Mouse (Mus musculus): Measurements from ENCODE around the gene Sh3bp5l. TPM values are rescaled to one million over a fixed set of nuclear protein-coding genes. Genes with fewer than 3 reads are reported as not detected.
A peak's percentile ranks its signal among the peaks of the same experiment; 100 is the strongest.
"Not testable (repeated sequence)": the region's sequence is repeated elsewhere in the genome, so short reads cannot be mapped to it uniquely, and the experiment has no call there.

The Sh3bp5l gene
- polyA plus RNA-seq, 1 experiment from 2014 or later = 33.6 TPM

DNA sequence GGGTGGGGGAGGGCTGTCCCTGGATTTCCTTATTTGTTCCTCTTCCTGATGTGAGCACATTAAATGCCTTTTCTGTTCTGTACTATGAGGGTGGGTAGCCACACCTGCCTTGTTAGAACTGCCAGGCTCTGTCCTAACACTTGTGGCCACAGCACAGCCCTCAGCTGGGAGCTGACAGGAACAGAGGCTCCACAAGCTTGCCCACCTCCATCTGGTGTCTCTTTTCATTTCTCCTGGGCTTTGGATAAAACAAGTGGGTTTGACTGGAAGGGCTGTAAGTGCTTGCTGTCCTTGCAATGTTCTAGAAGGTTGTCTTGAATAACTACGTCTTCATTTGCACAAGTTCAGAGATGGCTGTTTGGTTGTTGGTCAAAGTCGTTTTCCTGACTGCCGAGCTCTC lies 24.4 kb downstream of the Sh3bp5l start:
- Histone ChIP-seq H3K9ac (ENCODE audit: low read length) (no peak overlapping the region), H3K4me2 (replicated peaks; ENCODE audit: low read depth) (no peak overlapping the region), H3K4me1 (replicated peaks; ENCODE audit: control insufficient read depth, insufficient read depth) (no peaks in the 10 kb centered on the region), H3K4me3 (ENCODE audit: low read depth, low read length) (no peak overlapping the region), H3K9me3 (ENCODE audit: control insufficient read depth, low read length) (no peaks in the 10 kb centered on the region), H3K27ac (replicated peaks) (peak overlapping the region; percentile 58; the same call in 1 of the 2 replicates), H3K27me3 (ENCODE audit: control insufficient read depth, insufficient read depth, low read length) (no peaks in the 10 kb centered on the region), H3K36me3 (ENCODE audit: control insufficient read depth, insufficient read depth, low read length) (no peaks in the 10 kb centered on the region)
- WGBS = 59% methylated on average over 3 of the region's 3 CpGs
- no peak for ATAC-seq (ENCODE audit: low FRiP score, low TSS enrichment)
- TF ChIP-seq EP300 (optimal IDR thresholded peaks at IDR 0.05) = no peak
- no peak for TF ChIP-seq CTCF (IDR thresholded peaks at IDR 0.05; ENCODE audit: low read depth)
- no peak for DNase-seq (ENCODE audit: low spot score)

DNA sequence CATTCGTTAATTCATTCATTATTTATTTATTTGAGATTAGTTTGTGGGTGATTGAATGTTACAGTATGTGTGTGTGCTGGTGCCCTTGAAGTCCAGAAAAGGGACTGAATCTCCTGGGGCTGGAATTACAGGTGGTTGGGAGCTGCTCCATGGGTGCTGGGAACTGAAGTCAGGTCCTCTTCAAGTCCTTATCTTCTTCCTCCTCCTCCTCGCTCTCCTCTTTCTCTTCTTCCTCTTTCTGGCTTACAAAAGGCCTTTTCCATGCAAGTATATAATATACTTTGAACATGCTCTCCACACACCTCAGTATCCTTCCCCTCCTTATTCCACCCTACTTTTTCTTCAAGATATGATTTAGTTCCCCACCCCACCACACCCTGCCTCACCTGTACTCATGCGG lies 26.5 kb downstream of the Sh3bp5l start:
- 77% methylated on average over 3 of the region's 3 CpGs for WGBS
- Histone ChIP-seq H3K4me2 (replicated peaks; ENCODE audit: low read depth) (no peak overlapping the region), H3K36me3 (ENCODE audit: control insufficient read depth, insufficient read depth, low read length) (no peaks in the 10 kb centered on the region), H3K4me1 (replicated peaks; ENCODE audit: control insufficient read depth, insufficient read depth) (no peaks in the 10 kb centered on the region), H3K27ac (replicated peaks) (peak overlapping the region; percentile 35), H3K9me3 (ENCODE audit: control insufficient read depth, low read length) (no peaks in the 10 kb centered on the region), H3K9ac (ENCODE audit: low read length) (no peak overlapping the region), H3K27me3 (ENCODE audit: control insufficient read depth, insufficient read depth, low read length) (no peaks in the 10 kb centered on the region), H3K4me3 (ENCODE audit: low read depth, low read length) (no peak overlapping the region)
- ATAC-seq (ENCODE audit: low FRiP score, low TSS enrichment) = no peak
- DNase-seq (ENCODE audit: low spot score) = no peak
- TF ChIP-seq CTCF (IDR thresholded peaks at IDR 0.05; ENCODE audit: low read depth) = no peak
- TF ChIP-seq EP300 (optimal IDR thresholded peaks at IDR 0.05) = no peak

DNA sequence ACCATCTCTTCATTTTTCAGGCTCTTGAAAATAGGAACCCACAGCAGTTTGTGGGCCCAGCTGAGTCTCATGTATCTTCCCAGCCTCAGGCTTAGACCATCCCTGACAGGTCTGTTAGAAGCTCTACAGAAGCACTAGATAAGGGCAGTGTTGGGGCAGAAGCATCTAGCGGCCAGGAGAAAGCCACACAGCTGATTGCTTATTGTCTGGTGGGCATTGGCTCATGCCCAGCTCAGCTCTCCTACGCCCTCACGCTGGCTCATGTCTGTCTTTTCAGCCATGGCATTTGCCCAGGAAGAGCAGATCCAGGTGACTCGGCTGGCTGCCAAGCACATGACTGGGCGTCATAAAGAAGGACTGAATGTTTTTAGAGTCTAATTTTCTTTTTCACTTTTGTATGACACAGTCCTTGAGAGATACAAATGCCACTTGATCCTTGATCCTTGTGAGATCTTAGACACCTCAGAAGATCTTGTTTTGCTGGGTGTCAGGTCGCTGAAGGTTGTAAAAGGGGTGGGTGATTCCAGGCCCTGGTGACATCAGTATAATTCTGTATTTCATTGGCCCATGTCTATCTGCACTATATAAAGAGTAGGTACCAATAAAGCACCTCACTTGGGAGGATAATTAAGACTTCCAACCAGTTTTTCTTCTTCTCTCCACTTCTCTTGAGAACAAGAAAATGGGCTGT lies 27.5 kb downstream of the Sh3bp5l start:
- Histone ChIP-seq H3K36me3 (ENCODE audit: control insufficient read depth, insufficient read depth, low read length) (no peaks in the 10 kb centered on the region), H3K27me3 (ENCODE audit: control insufficient read depth, insufficient read depth, low read length) (no peaks in the 10 kb centered on the region), H3K9me3 (ENCODE audit: control insufficient read depth, low read length) (no peaks in the 10 kb centered on the region), H3K9ac (ENCODE audit: low read length) (no peak overlapping the region), H3K4me1 (replicated peaks; ENCODE audit: control insufficient read depth, insufficient read depth) (no peaks in the 10 kb centered on the region), H3K4me2 (replicated peaks; ENCODE audit: low read depth) (no peak overlapping the region), H3K27ac (replicated peaks) (0 out of 2 replicates have a peak overlapping the region, but pooled peaks have one; percentile 24), H3K4me3 (ENCODE audit: low read depth, low read length) (no peak overlapping the region)
- ATAC-seq (ENCODE audit: low FRiP score, low TSS enrichment) (no peak), DNase-seq (ENCODE audit: low spot score) (no peak)
- WGBS = 63% methylated on average over 6 of the region's 6 CpGs
- TF ChIP-seq EP300 (optimal IDR thresholded peaks at IDR 0.05) (no peak), CTCF (IDR thresholded peaks at IDR 0.05; ENCODE audit: low read depth) (no peak)

DNA sequence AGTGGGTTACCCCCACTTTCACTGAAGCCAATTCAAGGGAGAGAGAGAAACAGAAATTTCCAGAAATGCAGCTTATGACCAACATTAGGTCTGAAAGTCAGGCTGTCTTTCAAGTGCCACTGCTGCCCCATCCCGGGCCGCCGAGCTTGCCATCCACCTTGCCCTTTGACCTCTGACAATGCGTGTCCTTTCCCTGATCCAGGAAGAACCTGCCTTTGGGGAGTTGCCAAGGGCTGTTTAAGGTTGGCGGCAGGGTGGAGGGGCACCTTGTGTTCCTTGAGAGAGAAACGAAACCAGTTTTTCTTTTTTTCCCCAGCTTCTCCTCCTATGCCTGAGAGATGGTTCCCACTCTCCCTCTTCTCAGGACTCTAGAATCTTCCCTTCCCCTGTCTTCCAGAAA lies 32.0 kb downstream of the Sh3bp5l start:
- H3K4me3 ChIP-seq (ENCODE audit: low read depth, low read length); DNase-seq (ENCODE audit: low spot score); H3K4me1 ChIP-seq (replicated peaks; ENCODE audit: control insufficient read depth, insufficient read depth); H3K27me3 ChIP-seq (ENCODE audit: control insufficient read depth, insufficient read depth, low read length); H3K36me3 ChIP-seq (ENCODE audit: control insufficient read depth, insufficient read depth, low read length); H3K9me3 ChIP-seq (ENCODE audit: control insufficient read depth, low read length); H3K9ac ChIP-seq (ENCODE audit: low read length); H3K4me2 ChIP-seq (replicated peaks; ENCODE audit: low read depth); H3K27ac ChIP-seq (replicated peaks): not testable (repeated sequence)
- peak; percentile 73 for ATAC-seq (ENCODE audit: low FRiP score, low TSS enrichment)
- WGBS = no CpG with 5 or more reads among the region's 6 CpGs

DNA sequence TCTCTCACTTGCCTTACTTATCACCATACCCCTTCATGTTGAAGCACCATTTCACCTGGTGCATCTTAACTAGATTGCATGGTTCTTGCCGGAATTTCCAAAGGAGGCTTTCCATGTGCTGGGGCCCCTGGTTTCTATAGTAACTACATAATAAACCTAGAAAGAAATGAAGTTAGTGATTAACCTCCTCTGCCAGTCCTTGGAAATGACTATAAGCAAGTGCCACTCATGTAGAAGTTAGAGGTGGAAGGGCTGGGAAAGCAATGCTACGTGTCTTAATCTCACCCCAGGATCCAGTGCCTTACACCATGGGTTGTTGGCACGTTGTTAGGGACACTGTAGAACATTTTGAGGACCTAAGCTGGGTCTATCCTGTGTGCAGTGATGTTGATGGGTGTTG lies 33.9 kb downstream of the Sh3bp5l start:
- DNase-seq (ENCODE audit: low spot score) (no peak), ATAC-seq (ENCODE audit: low FRiP score, low TSS enrichment) (no peak)
- no peak overlapping the region for H3K9ac ChIP-seq (ENCODE audit: low read length)
- TF ChIP-seq EP300 (optimal IDR thresholded peaks at IDR 0.05) = no peak
- no peak for TF ChIP-seq CTCF (IDR thresholded peaks at IDR 0.05; ENCODE audit: low read depth)
- no peaks in the 10 kb centered on the region for H3K4me1 ChIP-seq (replicated peaks; ENCODE audit: control insufficient read depth, insufficient read depth)
- H3K27me3 ChIP-seq (ENCODE audit: control insufficient read depth, insufficient read depth, low read length) = no peaks in the 10 kb centered on the region
- no peak overlapping the region for H3K4me2 ChIP-seq (replicated peaks; ENCODE audit: low read depth)
- no peak overlapping the region for H3K4me3 ChIP-seq (ENCODE audit: low read depth, low read length)
- H3K9me3 ChIP-seq (ENCODE audit: control insufficient read depth, low read length) = no peaks in the 10 kb centered on the region
- no peaks in the 10 kb centered on the region for H3K36me3 ChIP-seq (ENCODE audit: control insufficient read depth, insufficient read depth, low read length)
- peak overlapping the region; percentile 49; the same call in 1 of the 2 replicates for H3K27ac ChIP-seq (replicated peaks)
- WGBS = 51% methylated on average over 3 of the region's 3 CpGs

DNA sequence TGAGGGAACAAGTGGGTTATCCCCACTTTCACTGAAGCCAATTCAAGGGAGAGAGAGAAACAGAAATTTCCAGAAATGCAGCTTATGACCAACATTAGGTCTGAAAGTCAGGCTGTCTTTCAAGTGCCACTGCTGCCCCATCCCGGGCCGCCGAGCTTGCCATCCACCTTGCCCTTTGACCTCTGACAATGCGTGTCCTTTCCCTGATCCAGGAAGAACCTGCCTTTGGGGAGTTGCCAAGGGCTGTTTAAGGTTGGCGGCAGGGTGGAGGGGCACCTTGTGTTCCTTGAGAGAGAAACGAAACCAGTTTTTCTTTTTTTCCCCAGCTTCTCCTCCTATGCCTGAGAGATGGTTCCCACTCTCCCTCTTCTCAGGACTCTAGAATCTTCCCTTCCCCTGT lies 35.7 kb downstream of the Sh3bp5l start:
- WGBS = no CpG with 5 or more reads among the region's 6 CpGs
- not testable (repeated sequence) for H3K9ac ChIP-seq (ENCODE audit: low read length); H3K27me3 ChIP-seq (ENCODE audit: control insufficient read depth, insufficient read depth, low read length); H3K27ac ChIP-seq (replicated peaks); H3K4me3 ChIP-seq (ENCODE audit: low read depth, low read length); H3K4me2 ChIP-seq (replicated peaks; ENCODE audit: low read depth); H3K36me3 ChIP-seq (ENCODE audit: control insufficient read depth, insufficient read depth, low read length); H3K4me1 ChIP-seq (replicated peaks; ENCODE audit: control insufficient read depth, insufficient read depth); DNase-seq (ENCODE audit: low spot score); H3K9me3 ChIP-seq (ENCODE audit: control insufficient read depth, low read length)
- peak; percentile 64 for ATAC-seq (ENCODE audit: low FRiP score, low TSS enrichment)
